13 mouse cellular contexts compared by ENCODE assay signal in the genomic region with DNA sequence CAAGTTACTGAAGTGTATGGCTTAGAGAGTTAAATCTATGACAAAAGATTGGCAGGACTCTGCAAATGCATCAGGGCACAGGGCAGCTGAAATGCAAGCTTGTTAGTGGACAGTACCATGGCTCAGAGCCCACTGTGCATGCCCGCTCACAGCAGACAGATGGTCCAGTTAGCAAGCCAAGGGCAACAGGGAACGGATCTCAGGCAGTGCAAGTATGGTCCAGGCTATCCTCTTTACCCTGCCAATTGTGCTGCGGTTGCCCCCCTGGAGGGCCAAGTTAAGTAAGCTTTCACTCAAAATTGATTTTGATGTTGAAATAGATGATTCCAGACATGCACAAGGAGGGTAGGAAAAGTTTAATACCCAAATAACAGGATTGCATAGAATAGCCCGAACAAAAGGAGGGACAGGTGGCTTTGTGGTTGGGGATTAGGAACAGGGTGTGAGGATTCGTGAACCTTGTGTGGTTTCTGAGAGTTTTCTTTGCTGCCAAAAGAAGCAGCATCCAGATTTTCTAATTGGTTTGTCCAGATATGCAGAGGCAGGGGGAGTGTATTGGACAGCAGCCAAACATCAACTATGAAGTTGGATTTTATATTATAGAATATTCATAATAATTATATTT.
DNase-seq lines count a peak whose midpoint lies in the region; ATAC-seq lines count a peak whose summit lies in the region.
"Had no signal": no experiment of that assay in that cellular context is flagged by ENCODE, and none has a peak within 500 bp of the region (broad histone marks: within the 10 kb centered on the region; RNA-seq: fewer than 3 reads in every experiment).

No protein-coding gene starts in this region.

- H3K9ac ChIP-seq in hindbrain, embryonic 15.5 days, result no peak overlapping the region
- H3K9ac ChIP-seq in hindbrain, embryonic 12.5 days, result no peak overlapping the region
- no peak overlapping the region for H3K9ac ChIP-seq in forebrain, embryonic 14.5 days (ENCODE audit: low read length)
- no peak overlapping the region for H3K9ac ChIP-seq in neural tube, embryonic 15.5 days (replicated peaks)
- H3K9ac ChIP-seq: heart, embryonic 13.5 days; liver, embryonic 12.5 days; stomach, embryonic 15.5 days had no signal

- H3K27ac ChIP-seq in hindbrain, embryonic 15.5 days (replicated peaks), result 0 out of 2 replicates have a peak overlapping the region, but pooled peaks have one; percentile 25
- no peak overlapping the region for H3K27ac ChIP-seq in hindbrain, embryonic 12.5 days
- no peak overlapping the region; the same call in 1 of the 2 replicates for H3K27ac ChIP-seq in forebrain, embryonic 14.5 days (ENCODE audit: low read depth, low read length)
- no peak overlapping the region for H3K27ac ChIP-seq in neural tube, embryonic 15.5 days (replicated peaks)
- H3K27ac ChIP-seq: heart, embryonic 13.5 days; liver, embryonic 12.5 days; stomach, embryonic 15.5 days had no signal

- peak; percentile 93 for ATAC-seq in hindbrain, embryonic 15.5 days (ENCODE audit: low FRiP score, low read depth)
- no peak for ATAC-seq in hindbrain, embryonic 12.5 days (ENCODE audit: low FRiP score)
- peak; percentile 86 for ATAC-seq in forebrain, embryonic 14.5 days
- ATAC-seq in neural tube, embryonic 15.5 days (ENCODE audit: low FRiP score), result peak; percentile 67; the same call in 1 of the 2 replicates
- ATAC-seq: liver, embryonic 12.5 days had no signal

- no peak overlapping the region for H3K4me3 ChIP-seq in hindbrain, embryonic 15.5 days
- H3K4me3 ChIP-seq in hindbrain, embryonic 12.5 days, result no peak overlapping the region
- H3K4me3 ChIP-seq in forebrain, embryonic 14.5 days (ENCODE audit: low read depth, low read length), result no peak overlapping the region
- no peak overlapping the region for H3K4me3 ChIP-seq in neural tube, embryonic 15.5 days (replicated peaks)
- H3K4me3 ChIP-seq: heart, embryonic 13.5 days; liver, embryonic 12.5 days; stomach, embryonic 15.5 days had no signal

- 54% methylated on average over 5 of the region's 5 CpGs for WGBS in hindbrain, embryonic 15.5 days
- 71% methylated on average over 5 of the region's 5 CpGs for WGBS in hindbrain, embryonic 12.5 days
- WGBS in forebrain, embryonic 14.5 days, result 22% methylated on average over 5 of the region's 5 CpGs
- WGBS in neural tube, embryonic 15.5 days, result 75% methylated on average over 5 of the region's 5 CpGs

- H3K36me3 ChIP-seq in hindbrain, embryonic 15.5 days, result no peaks in the 10 kb centered on the region
- H3K36me3 ChIP-seq in hindbrain, embryonic 12.5 days, result no peaks in the 10 kb centered on the region
- H3K36me3 ChIP-seq in forebrain, embryonic 14.5 days (ENCODE audit: control insufficient read depth, insufficient read depth, low read length), result no peaks in the 10 kb centered on the region
- H3K36me3 ChIP-seq in neural tube, embryonic 15.5 days, result no peaks in the 10 kb centered on the region
- H3K36me3 ChIP-seq: heart, embryonic 13.5 days; liver, embryonic 12.5 days; stomach, embryonic 15.5 days had no signal

- no peaks in the 10 kb centered on the region for H3K4me1 ChIP-seq in hindbrain, embryonic 15.5 days (replicated peaks)
- peaks cover 3% of the 10 kb centered on the region; the same call in 1 of the 2 replicates for H3K4me1 ChIP-seq in hindbrain, embryonic 12.5 days
- H3K4me1 ChIP-seq in forebrain, embryonic 14.5 days (ENCODE audit: control insufficient read depth, insufficient read depth, low read length), result no peaks in the 10 kb centered on the region
- no peaks in the 10 kb centered on the region for H3K4me1 ChIP-seq in neural tube, embryonic 15.5 days
- H3K4me1 ChIP-seq: heart, embryonic 13.5 days; liver, embryonic 12.5 days; stomach, embryonic 15.5 days had no signal

- peak; percentile 95 for DNase-seq in cerebellum, adult 9-11 months
- DNase-seq in forebrain, embryonic 14.5 days (ENCODE audit: low spot score), result peak; percentile 57
- DNase-seq in spleen, adult 12 weeks (ENCODE audit: low spot score), result no peak
- DNase-seq in urinary bladder, postnatal 14 days (ENCODE audit: low spot score), result no peak
- no peak for DNase-seq in right cerebral cortex, postnatal 25 days
- DNase-seq: kidney, adult 2 months; lung, postnatal 4 days had no signal

- H3K27me3 ChIP-seq in hindbrain, embryonic 15.5 days, result no peaks in the 10 kb centered on the region
- no peaks in the 10 kb centered on the region for H3K27me3 ChIP-seq in hindbrain, embryonic 12.5 days
- no peaks in the 10 kb centered on the region for H3K27me3 ChIP-seq in forebrain, embryonic 14.5 days (replicated peaks; ENCODE audit: control insufficient read depth, insufficient read depth, low read length)
- H3K27me3 ChIP-seq in neural tube, embryonic 15.5 days (replicated peaks), result no peaks in the 10 kb centered on the region
- H3K27me3 ChIP-seq: heart, embryonic 13.5 days; liver, embryonic 12.5 days; stomach, embryonic 15.5 days had no signal

- no peaks in the 10 kb centered on the region for H3K9me3 ChIP-seq in hindbrain, embryonic 15.5 days
- H3K9me3 ChIP-seq in hindbrain, embryonic 12.5 days (replicated peaks), result no peaks in the 10 kb centered on the region
- H3K9me3 ChIP-seq in forebrain, embryonic 14.5 days (replicated peaks; ENCODE audit: control insufficient read depth, low read length), result no peaks in the 10 kb centered on the region
- H3K9me3 ChIP-seq in neural tube, embryonic 15.5 days (replicated peaks), result no peaks in the 10 kb centered on the region
- H3K9me3 ChIP-seq: heart, embryonic 13.5 days; liver, embryonic 12.5 days; stomach, embryonic 15.5 days had no signal

- no peak overlapping the region for H3K4me2 ChIP-seq in hindbrain, embryonic 15.5 days
- H3K4me2 ChIP-seq in hindbrain, embryonic 12.5 days (replicated peaks), result no peak overlapping the region
- H3K4me2 ChIP-seq in forebrain, embryonic 14.5 days (ENCODE audit: low read length), result no peak overlapping the region
- H3K4me2 ChIP-seq in neural tube, embryonic 15.5 days, result no peak overlapping the region
- H3K4me2 ChIP-seq: heart, embryonic 13.5 days; liver, embryonic 12.5 days; stomach, embryonic 15.5 days had no signal

Comparison
In these comparisons a context has a peak if more than half of its experiments do, and no peak if none do; other contexts are left out.
1. DNase-seq: peak in cerebellum, adult 9-11 months (single experiment) and forebrain, embryonic 14.5 days (single experiment); none in spleen, adult 12 weeks (single experiment), urinary bladder, postnatal 14 days (single experiment) and right cerebral cortex, postnatal 25 days (single experiment).